Mouse (Mus musculus) ES-Bruce4 (cell line): ENCODE data around the gene Tprg.

Experiments used
- CTCF ChIP-seq: IDR thresholded peaks from one replicate; pipeline ENCODE4 v1.8.1; 2011; ENCODE audit warnings: low read depth, low read length
- EP300 ChIP-seq: IDR thresholded peaks from 2 replicates; pipeline ENCODE4 v1.6.1; 2011; ENCODE audit warnings: low read depth, low read length; ENCODE audit not compliant: insufficient read depth
- POLR2A ChIP-seq: IDR thresholded peaks from one replicate; pipeline ENCODE4 v1.8.1; 2011; ENCODE audit warnings: low read length; ENCODE audit not compliant: insufficient read depth

GRCm38 (mm10) chr16:25262965-25263364 is 23.7 kb upstream of the Tprg start:
- TF ChIP-seq CTCF, result no peak
- TF ChIP-seq POLR2A, result no peak
- TF ChIP-seq EP300, result no peak
